Mouse (Mus musculus): ENCODE measurements around the gene Dok7.

Dok7 gene

DNA sequence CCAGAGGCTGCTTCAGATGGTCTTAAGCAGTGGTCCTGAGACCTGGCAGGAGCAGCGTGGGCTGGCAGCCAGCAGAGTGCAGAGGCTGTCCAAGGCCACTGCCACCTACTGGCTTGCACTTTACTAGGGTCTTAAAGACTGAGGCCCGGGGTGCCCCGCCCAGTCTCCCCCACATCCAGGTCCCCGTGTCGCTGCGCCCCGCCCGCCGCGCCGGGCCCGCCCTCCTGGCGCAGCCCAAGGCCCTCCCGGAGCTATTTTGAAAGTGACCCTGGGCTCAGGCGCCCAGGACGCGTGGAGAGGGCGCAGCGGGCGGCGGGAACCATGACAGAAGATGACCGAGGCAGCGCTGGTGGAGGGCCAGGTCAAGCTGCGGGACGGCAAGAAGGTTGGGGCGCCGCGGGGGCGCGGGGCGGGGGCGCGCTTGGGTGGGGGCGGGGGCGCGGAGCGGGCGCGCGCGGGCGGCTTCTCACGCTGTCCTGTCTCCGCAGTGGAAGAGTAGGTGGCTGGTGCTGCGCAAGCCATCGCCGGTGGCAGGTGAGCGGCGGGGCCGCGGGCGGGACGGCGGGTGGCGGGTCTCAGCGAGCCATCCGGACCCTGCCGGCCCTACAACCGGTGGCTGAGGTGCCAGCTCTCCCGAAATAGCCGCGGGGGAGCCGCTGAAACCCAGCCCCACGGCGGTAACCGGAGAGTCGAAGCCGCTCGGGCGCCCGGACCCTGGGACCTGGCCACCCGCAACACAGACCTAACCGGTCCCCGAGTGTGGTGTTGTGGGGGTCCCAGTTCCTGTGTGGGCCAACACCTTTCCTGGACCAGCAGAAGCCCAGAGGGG, at the start of gene Dok7:
Gene Dok7 (plus strand): TSS at position 163 of the 829 bp plus-strand sequence.
- peak; percentile 55 for DNase-seq

- no peak for DNase-seq
Observed at GRCm38 (mm10) chr5:35009163-35009562, 47.4 kb upstream of the Dok7 start.

DNA sequence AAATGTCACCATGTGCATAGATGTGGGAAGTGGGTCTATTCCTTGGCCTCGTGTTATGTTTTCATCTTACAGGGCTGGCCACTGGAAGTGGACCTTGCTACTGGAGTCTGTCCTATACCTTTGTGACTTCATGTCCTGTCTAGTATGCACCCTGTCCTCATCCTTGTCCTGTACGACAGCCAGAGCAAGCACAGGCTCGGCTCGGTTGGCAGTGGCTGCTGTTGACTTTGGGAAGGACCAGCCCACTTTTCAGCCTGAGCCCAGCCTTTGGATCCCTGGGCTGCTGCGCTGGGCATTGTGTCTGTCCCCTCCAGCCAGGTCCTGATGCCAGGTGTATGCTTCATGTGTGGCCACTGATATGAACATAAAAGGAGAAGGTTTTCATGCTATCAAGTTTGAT, 45.9 kb upstream of the Dok7 start:
- no peak for DNase-seq

DNA sequence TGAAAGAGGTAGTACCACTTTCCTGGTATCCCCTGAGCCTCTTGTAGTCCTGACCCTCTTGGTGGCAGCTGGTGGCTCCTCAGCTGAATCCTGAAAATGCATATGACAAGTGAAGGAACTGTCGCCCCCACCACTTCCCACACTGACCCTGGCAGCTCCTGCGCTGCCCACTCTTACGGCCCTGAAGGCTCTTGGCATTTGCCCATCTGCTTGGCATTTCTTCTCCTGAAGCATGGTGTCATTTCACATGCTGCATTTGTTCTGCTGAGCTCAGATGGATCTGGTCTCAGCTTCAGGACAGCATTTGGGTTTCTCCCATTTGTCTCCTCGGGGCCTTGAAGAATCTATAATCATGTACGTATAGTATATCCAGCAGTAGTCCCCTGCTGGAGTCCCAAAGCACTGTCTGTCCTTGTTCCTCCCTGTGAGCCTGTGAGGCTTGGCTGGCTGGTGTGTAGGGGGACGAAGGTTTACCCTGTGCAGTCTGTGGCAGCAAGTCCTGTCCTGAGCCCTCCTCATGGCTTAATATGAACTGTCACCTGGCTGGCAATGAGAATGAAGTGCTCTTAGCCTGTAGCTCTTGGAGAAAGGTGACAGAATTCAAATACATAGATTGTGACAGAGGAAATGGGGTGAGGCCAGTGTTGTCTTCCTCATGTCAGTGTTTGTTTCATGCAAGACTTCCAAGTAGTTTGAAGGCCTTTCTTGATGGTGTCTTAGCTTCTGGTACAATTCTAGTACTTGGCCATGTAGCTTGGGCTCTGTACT, 45.2 kb upstream of the Dok7 start:
- no peak for DNase-seq

GRCm38 (mm10) chr5:35014036-35014435, 42.5 kb upstream of the Dok7 start:
- DNase-seq: no peak

- DNase-seq: peak; percentile 40
Observed at GRCm38 (mm10) chr5:35019673-35020300, 36.8 kb upstream of the Dok7 start.

- DNase-seq: no peak
Observed at GRCm38 (mm10) chr5:35020410-35021241, 35.9 kb upstream of the Dok7 start.

DNA sequence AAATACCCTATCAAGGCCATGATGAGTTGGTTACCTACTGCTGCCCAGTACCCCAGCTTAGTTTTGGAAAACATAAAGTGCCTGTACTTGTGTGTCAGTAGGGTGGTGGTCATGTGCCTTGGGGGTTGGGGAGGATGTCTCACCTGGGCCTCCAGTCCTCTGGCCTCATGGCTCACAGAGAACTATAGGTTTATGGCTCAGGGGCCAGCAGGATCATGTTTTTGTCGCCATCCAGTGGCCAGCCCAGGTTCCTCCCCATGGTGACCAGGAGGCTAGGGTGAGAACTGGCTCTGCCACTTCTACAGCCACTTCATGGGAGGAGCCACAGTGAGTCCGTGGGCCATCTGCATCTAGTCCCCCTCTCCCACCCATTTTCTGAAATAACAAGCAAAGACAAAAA, 31.6 kb upstream of the Dok7 start:
- DNase-seq: no peak

DNA sequence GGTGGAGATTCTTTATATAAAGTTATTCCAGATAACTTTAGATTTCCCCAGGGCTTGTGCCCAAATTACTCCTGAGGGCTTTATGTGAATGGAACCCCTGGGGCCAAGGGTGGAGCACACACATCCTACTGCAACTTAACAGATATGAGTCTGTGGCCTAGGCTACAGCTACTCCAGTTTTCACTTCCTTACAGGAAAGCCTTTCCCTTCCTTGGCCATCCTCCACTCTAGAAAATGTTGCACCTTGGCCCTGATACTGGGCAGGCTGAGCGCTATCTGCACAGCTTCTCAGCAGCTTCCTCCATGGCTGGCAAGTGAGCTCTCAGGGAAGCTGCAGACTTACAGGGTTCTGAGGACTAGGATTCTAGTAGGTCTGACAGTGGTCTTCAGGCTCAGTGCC, 27.3 kb upstream of the Dok7 start:
- DNase-seq: no peak

- DNase-seq: no peak
Observed at GRCm38 (mm10) chr5:35029755-35030154, 26.8 kb upstream of the Dok7 start.

DNA sequence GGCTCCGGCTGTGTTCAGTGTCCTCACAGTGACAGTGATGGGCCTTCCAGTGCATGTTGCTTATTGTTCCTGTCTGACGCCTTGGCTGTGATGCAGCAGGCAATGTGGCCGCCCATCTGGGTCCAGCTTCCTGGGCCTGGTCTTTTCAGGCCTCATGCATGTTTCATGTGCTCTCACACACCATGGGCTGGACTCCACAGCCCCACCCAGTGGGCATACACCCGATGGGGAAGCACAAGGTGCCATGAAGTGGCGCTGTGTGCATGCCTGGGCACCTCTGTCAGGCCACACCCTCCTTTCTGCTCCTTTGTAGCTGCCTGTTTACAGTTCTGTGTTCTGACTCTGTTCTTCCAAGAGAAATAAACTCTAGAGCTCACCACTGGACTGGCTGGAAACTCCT, 23.5 kb upstream of the Dok7 start:
- no peak for DNase-seq

- no peak for DNase-seq
Observed at GRCm38 (mm10) chr5:35033619-35034018, 22.9 kb upstream of the Dok7 start.

DNA sequence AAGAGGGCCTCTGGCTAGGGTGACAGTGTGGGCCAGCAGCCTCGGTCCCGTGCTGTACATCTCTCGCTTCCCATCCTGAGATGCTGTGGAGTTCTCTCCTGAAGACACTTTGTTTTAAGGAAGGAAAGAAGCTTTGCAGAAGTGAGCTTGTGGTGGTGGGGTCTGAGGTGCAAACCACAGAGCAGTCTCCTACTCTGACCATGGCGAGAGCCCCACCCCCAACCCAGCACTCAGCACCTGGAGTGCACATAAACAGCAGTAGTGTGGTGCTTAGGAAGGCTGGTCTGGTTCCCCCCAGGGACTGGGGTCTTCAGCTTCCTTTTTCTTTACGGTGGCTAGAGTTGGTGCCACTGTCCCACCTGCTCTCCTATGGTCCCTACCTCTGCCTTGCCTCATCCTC, 21.4 kb upstream of the Dok7 start:
- DNase-seq: no peak

DNA sequence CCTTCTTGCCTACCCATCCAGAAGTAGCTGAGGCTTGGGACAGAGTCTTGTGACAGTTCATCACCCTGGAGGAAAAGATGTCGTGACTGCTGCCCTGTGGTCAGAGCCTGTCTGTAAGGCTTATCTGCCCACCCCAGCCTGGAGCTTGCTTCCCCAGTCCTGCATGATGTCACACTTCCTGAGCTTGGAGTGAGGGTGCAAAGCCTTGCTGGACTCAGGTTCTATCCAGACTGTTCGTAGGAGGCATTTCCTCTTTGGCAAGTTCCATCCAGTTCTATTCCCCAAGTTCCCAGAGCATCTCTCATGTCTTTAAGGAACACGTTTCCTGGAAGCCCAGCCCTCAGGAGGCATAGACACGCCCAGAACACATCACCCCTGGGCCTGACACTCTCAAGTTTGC, 20.8 kb upstream of the Dok7 start:
- no peak for DNase-seq

DNA sequence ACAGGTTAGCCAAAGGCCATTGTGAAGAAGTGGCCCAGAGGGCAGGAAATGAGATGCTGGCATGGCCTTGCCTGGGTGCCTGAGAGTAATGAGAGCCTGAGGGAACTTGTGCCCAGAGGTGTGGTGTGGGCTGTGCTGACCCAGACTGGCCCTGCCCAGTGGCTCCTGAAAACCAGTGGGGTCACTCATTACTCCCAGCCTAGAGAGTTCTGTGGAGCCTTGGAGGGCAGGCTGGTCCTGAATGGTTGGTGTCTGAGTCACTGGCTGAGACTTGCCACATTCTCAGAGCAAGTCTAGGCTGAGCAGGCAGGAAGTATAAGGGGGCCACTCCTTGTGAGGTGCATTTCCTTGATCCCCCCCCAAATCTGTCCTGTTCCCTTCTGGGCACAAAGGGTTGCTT, 19.1 kb upstream of the Dok7 start:
- no peak for DNase-seq

DNA sequence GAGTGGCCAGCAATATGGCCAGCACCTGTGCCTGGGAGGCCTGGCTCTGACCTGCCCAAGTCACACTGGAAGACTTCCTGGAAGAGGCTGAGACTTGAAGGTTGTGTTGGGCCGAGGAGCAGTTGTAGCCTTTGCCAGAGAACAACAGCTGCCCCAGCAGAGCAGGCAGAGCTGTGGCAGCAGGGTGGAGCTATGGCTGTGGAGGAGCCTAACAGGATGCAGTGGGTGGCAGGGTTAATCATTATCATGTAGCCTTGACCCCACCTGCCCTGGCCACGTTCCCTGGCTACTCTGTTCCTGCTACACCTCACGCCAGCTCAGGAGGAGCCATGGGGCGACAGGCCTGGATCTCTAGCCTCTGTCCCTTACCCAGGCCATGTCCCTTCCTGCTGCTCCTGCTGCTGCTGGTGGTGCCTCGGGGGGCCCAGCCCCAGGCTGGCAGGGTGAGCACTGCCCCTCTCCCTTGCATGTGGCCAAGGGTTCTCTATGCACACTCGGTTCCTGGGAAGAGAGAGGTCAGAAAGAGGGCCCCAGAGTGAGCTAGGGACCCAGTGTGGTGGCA, 15.2 kb upstream of the Dok7 start, which contains the start of gene Hgfac:
Gene Hgfac (plus strand): TSS at position 242 of the 562 bp plus-strand sequence.
- DNase-seq: no peak

- DNase-seq: no peak
Observed at GRCm38 (mm10) chr5:35042431-35043109, 14.0 kb upstream of the Dok7 start.

DNA sequence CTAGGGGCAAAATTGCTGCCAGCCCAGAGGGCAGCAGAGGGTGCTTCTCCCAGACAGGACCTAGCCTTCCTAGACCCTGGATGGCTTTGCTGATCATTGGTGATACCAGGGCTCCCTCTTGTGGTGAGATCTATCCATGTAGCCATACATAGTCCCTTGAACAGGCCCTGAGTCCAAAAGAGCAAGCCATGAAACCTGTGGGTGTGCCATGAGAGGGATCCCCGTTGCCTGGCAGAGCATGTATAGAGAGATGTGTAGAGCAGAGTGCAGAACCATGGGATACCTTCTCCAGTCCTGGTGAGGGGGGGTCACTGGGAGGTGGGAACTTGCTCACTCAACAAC, 13.5 kb upstream of the Dok7 start:
- peak; percentile 45 for DNase-seq

DNA sequence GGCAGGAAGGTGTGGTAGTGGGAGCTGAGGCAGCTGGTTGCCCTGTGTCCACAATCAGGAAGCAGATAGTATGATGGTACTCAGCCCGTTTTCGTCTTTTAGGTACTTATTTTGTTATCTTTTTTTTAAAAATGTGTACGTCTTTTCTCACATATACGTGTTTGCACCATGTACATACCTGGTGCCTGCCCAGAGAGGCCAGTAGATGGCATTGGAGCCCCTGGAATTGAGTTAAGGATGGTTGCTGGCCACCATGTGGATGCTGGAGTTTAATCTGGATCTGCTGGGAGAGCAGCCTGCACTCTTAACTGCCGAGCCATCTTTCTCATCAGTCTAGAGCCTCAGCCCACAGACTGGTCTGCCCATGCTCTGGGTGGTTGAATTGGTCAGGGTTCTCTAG, 6.0 kb upstream of the Dok7 start:
- no peak for DNase-seq

- DNase-seq: no peak
Observed at GRCm38 (mm10) chr5:35054628-35055027, 1.9 kb upstream of the Dok7 start.

DNA sequence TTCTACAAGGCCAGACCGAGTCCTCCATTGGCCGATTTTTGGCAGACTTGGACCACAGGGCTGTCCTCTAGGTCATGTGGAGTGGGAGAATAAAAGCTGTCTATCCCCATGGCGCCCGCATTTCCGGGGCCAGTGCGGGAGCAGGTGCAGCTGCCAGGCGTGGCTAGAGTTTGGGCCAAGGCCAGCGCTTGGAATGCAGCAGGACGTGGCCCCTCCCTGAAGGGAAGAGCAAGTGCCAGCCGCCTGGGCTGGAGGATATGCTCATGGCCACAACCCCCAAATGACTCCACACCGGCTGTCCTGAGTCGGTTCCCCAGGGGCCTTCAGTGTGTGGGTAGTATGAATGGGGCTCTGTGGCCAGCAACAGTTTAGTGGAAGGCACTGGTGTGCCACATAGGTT, 1.5 kb upstream of the Dok7 start:
- no peak for DNase-seq

DNA sequence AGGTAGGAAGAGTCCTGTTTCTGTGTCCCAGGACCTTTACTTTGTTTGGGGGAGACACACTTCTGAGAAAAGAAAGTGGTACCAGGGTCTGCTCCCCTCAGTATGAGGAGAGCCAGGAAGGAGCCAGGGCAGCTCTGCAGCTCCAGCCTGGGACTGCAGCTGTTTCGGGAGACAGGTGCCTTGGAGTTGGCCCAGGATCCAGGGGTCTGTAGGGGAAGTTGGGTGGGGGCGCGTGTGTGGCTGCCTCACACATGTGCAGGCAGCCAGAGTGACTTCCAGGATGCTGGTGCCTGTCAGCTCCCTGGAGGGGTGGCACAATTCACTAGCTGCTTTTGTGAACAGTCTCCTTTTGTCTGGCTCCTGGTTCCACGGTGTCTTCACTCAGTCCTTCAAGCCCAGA, 1.0 kb downstream of the Dok7 start:
- DNase-seq: no peak

Measured in right cerebral cortex, postnatal 25 days (tissue).